Mouse (Mus musculus) frontal cortex, postnatal 10 days (tissue): Measurements from ENCODE around the gene Ephb2.

Source experiments
- DNase-seq, 2 experiments: peaks; one replicate each; pipeline ENCODE4 v3.0.0; 2022; ENCODE audit warnings: low spot score in 2 of 2, mixed read lengths in 1 of 2

The Ephb2 gene

DNA sequence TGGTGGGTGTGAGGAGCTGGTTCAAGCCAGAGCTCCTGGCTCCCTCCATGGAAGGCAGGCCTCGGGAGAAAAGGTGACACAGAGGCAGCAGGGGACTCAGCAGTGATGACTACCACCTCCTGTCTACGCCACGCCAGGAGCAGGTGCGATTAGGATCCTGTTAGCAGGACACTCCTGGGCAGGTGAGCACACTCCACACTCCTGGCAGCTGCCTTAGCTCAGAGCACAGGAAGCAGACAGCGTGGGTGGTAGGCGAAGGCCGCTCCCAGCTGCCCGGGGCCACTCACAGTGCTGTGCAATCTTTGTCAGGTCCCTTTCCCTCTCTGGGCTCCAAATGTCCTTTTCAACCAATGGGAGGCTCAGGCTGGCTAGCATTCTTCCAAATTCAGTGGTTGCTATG is 34.3 kb downstream of the Ephb2 start:
- no peak for DNase-seq

GRCm38 (mm10) chr4:136800366-136800765 is 35.4 kb downstream of the Ephb2 start:
- DNase-seq = no peak

GRCm38 (mm10) chr4:136797677-136798569 is 37.9 kb downstream of the Ephb2 start:
- DNase-seq = no peak

GRCm38 (mm10) chr4:136793320-136793719 is 42.5 kb downstream of the Ephb2 start:
- DNase-seq = peak; percentile 55 to 76

DNA sequence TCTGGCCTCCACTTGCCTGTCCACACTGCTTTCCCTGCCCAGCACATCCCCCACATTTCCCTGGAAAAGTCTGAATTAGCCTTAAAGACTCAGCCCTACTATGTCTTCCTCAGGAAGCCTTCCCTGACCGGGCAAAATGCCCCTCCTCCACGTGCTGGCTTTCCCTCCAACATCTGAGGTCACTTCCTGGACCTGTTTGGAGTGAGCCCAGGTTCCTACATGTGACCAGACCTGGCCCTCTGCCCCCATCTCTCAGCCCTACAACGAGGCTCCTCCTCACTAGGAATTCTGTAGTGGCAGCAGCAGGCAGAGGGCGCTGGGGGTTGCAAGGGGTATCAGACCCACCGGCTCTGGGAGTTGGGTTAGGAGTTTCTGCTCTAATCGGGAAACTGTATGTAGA is 46.0 kb downstream of the Ephb2 start:
- DNase-seq = no peak

- no peak for DNase-seq
These were observed 48.4 kb downstream of the Ephb2 start for GRCm38 (mm10) chr4:136787357-136787756.

DNA sequence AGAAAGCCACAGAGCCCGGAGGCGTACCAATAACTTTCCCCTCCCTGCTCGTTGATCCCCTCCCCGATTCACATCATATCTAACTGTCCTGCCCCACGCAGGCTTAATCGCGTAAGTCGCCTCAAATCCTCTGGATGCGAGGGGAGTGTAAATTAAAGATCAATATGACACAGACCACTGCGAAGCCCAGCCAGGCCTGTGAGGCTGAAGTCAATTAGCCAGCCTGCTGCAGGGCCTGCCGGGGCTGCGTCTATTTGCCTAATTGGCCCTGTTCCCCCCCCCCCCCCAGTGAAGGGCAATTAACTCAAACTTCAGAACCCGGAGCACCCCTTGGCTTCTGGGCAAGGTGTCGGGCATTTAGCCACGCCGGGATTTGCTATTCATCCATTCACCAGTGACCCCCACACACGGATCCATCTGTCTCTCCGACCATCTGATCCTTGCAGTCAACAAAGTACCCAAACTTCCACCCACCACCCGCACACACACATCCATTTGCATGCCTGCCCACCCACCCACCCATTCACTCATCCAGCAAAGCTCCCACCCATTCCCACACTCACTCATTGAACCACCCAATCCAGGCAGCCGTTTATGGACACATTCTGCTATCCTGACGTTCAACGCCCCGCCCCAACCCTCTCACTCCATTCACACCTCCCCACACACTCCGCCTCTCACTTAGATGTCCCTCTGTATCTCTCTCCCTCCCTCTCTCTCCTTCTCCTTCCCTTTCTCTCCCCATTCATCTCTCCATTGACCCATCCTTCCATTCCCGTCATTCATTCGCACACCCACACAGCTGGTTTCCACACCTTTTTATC is 49.1 kb downstream of the Ephb2 start:
- peak in 1 of 2 experiments; percentile 44 for DNase-seq

- peak; percentile 44 to 55 for DNase-seq
These were observed 52.1 kb downstream of the Ephb2 start for GRCm38 (mm10) chr4:136783552-136784150.

DNA sequence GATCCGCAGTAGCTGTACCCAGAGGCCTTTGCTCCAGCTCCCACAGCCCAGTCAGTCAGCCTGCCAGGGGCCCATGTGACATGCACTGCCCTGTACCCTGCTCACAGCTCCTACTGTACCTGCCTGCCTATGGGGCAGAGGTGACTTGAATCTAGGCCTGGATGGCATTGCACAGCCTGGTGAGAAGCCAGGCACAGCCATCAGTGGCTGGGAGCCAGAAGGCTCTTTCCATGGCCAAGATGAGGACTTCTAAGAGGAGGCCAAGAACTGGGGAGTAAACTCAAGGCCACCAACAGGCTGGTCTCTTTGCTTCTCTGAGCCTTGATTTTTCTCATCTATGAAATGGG is 53.2 kb downstream of the Ephb2 start:
- DNase-seq = no peak

DNA sequence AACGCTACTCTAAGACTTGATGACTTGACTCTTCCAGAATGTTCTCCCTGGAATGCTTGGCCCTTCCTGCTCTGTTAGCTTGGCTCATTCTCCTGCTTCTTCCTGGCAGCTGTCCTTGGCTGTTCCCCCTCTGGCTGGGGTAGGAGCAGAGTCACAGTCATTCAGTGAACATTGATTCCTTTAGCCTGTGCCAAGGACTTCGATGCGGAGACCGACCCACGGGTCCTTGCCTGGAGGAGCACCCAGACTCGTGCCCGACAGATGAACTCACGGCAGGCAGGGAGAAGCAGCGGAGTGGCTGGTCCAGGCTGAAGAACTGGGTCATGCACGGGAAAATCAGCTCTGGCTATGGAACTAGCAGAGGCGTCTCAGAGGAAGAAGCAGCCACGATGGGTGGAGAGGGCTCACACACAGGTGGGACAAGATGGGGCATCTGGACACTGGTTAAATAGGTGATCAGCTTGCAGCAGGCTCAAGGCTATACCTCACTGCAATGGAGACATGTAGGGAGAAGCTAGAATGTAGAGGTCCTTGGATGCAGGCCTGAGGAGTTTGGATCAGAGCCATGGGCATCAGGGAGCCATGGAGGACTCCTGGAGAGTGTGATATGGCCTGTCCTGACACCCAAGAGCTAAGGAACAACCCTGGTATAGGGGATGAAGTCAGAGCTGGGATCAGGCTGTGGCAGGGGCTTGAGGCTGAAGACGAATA is 53.8 kb downstream of the Ephb2 start:
- peak; percentile 38 to 43 for DNase-seq

DNA sequence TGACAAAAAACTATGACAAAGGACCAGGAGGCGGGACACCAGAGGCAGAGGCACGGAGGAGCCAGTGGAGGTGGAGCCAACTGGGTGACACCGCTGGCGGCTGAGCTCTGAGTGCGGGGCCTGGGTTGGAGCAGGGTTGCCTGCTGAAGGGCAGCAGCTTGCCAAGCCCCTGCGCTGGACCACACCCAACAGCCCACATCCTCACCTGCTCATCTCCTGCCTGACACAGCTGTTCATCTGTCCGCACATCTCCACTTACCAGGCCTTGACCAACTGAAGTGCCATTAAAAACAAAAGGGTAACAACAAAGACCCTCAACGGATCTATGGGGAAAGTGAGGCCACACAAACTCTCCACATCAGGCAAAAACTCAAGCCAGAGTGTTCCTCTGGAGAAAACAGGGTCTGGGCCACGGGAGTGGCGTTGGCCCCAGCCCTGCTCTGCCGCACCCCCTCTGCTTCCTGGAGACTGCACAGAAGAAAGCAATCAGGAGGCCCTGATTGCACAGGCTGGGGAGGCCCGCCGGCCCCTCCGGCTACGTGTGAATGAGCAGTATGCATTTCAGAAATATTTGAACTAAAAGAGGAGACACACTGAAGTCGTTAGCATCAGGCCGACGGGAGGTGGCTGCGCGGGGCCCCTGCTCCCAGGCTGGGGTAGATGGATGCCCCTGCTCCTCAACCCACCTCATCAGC is 55.4 kb downstream of the Ephb2 start:
- DNase-seq = no peak

GRCm38 (mm10) chr4:136779156-136779555 is 56.6 kb downstream of the Ephb2 start:
- no peak for DNase-seq

- DNase-seq = no peak
These were observed 59.3 kb downstream of the Ephb2 start for GRCm38 (mm10) chr4:136776471-136776892.

DNA sequence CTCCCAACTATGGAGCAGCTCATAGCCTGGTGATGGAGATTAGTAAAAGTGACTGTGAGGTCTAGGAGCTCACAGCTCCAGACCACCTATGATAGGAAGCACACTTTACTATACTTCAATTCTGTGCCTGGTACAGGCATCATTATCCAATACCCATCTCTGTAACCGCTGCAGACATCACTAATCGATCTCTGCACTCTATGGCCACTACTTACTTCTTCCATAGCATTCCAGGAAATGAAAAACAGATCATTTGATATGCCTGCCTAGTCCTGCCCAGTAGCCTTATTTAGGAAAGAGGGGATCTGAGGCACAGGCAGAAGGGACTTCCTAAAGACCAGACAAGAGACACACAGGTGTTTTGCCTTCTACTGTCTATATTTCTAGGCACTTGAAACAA is 59.9 kb downstream of the Ephb2 start:
- DNase-seq = no peak

DNA sequence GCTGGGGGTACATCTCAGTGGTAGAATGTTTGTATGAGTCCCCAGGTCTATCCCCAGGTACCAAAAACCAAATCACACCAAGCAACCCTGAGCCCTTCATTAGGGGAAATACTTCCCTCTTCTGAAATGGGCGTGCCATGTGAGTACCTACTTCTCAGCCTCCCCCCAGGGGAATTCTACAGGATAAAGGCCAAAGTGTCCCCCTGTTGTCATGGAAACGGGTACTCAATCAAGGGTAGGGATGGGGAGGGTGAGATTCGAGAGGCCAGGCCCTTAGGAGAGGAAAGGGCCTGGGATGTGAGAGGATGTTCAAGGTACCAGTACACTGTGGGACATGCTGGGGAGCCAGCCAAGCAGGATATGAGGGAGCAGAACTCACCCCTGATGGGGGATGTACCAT is 61.6 kb downstream of the Ephb2 start:
- DNase-seq = no peak

GRCm38 (mm10) chr4:136772952-136773584 is 62.7 kb downstream of the Ephb2 start:
- DNase-seq = no peak

DNA sequence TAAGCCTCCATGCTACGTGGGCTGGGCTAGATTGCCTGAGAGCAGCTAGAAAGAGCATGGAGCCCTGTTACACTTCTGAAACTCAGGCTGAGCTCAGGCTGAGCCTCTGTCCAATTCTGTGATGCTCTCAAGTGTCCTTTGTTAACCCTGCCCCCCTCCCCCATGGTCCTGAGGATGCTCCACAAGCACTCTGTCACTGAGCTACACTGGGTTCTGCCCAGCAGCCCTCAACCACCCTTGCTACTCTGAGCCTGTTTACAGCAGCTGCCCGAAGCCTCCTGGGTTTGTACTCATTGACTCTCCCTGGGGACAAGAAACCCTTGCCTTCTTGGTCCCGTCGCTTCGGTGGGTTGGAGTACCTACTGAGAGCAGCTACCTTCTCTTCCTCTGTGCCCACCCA is 63.5 kb downstream of the Ephb2 start:
- DNase-seq = no peak

GRCm38 (mm10) chr4:136770718-136771117 is 65.1 kb downstream of the Ephb2 start:
- DNase-seq = no peak

DNA sequence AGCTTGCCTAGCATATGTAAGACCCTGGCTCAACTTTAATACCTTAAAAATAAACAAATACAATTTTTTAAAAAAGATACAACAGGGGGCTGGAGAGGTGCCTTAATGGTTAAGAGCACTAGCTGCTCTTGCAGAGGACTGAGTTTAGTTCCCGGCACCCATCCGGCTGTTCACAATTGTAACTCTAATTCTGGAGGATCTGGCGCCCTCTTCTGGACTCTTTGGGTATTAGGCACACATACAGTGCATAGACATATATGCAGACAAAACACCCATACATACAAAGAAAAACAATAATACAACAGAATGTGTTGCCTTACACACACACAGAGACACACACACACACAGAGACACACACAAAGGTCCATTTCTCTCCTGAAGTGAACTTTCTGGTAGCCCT is 67.3 kb downstream of the Ephb2 start:
- DNase-seq = no peak

DNA sequence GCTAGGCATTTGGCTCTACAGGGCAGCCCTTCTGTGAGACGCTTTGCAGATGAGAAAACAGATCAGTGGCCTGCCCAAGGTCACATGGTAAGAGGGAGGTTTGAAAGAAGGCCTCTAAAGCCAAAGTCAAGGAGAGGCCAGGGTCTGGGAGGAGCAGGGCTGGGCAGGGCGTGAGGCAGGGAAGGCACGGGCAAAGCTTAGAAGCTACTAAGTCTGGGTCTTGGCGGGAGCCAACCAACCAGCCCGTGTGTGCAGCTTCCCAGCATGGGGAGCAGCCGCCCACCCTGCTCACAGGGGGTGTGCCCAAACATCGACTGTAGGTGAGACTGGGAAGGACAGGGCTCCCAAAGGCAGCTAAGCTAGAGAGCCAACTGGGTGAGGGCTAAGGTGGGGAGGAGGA is 70.7 kb downstream of the Ephb2 start:
- DNase-seq = no peak

DNA sequence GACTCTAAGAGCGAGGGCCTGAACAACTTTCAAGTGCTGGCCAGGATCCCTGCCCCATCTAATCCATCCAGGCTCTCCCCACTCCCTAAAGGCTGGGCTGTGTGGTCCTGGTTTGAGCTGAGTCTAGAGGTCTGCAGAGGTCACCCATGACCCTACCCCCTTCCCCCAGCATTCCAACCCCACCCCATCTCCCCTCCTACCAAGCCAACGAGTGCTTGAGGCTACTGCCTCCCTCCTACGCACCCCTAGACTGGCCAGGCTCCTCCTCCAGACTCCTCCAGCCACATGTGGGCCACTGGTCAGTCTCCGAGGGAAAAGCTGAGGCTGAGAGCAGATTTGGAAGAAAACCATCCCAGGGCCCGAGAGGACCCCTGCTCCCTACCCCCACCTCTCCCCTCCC is 72.4 kb downstream of the Ephb2 start:
- DNase-seq = no peak
